8 mouse cellular contexts compared by ENCODE assay signal in the genomic region with DNA sequence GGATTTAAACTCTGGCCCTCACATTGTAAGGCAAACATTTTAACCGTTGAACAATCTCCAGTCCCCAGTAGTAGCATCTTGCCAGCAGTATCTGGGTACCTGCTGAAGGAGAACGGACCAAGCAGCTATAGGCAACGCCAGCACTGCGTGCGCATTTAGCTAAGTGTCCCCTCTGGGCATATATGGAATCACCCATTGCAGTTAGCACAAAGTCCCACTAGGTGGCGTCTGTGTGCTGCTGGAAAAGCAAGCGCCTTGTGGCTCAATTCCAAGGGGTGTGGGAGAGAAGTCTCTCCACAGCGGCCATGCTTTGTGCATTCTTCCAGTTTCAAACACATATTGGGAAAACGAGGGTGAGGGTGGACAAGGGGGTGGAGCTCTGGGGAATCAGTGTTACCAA. TPM values are rescaled to one million over a fixed set of nuclear protein-coding genes. Genes with fewer than 3 reads are reported as not detected.
DNase-seq lines count a peak whose midpoint lies in the region; ATAC-seq and TF ChIP-seq lines count a peak whose summit lies in the region.

No protein-coding gene starts in this region.

- no peak for ATAC-seq in heart, embryonic 11.5 days (replicated peaks; ENCODE audit: insufficient number of reproducible peaks, low FRiP score, low TSS enrichment)
- peak; percentile 31 for ATAC-seq in hindbrain, embryonic 16.5 days
- ATAC-seq in midbrain, embryonic 13.5 days, result peak; percentile 43; the same call in 1 of the 2 replicates

- peak; percentile 66 to 74 for DNase-seq in heart, adult 2 months
- DNase-seq in cerebellum, adult 9-10 months, result peak; percentile 96
- DNase-seq in frontal cortex, postnatal 10 days (ENCODE audit: low spot score in 2 of 2), result peak; percentile 73 to 87
- peak; percentile 78 to 83 for DNase-seq in left cerebral cortex, adult 8-10 months (ENCODE audit: low spot score in 2 of 2)
- DNase-seq in spleen, adult 2 months (ENCODE audit: low read depth in 1 of 2, low spot score in 2 of 2), result peak; percentile 31 to 46

- TF ChIP-seq EP300 in heart, adult 2 months (IDR thresholded peaks at IDR 0.05; ENCODE audit: insufficient read depth, low read depth, low read length), result no peak

- no peak overlapping the region for H3K27ac ChIP-seq in heart, adult 2 months
- H3K27ac ChIP-seq in heart, embryonic 11.5 days (ENCODE audit: low read depth, low read length), result no peak overlapping the region
- H3K27ac ChIP-seq in hindbrain, embryonic 16.5 days (ENCODE audit: low read depth, low read length), result no peak overlapping the region
- H3K27ac ChIP-seq in midbrain, embryonic 13.5 days, result no peak overlapping the region
- no peak overlapping the region for H3K27ac ChIP-seq in spleen, adult 2 months (ENCODE audit: insufficient read depth, low read length)

- no peaks in the 10 kb centered on the region for H3K79me2 ChIP-seq in heart, adult 2 months (replicated peaks; ENCODE audit: control insufficient read depth, insufficient read depth, low read length)

- no peak overlapping the region for H3K4me2 ChIP-seq in heart, embryonic 11.5 days
- H3K4me2 ChIP-seq in hindbrain, embryonic 16.5 days (ENCODE audit: low read length), result 0 out of 2 replicates have a peak overlapping the region, but pooled peaks have one; percentile 29
- no peak overlapping the region for H3K4me2 ChIP-seq in midbrain, embryonic 13.5 days (replicated peaks)

- peaks cover 2% of the 10 kb centered on the region for H3K4me1 ChIP-seq in heart, adult 2 months (ENCODE audit: control insufficient read depth, insufficient read depth, low read length)
- peaks cover 19% of the 10 kb centered on the region; the same call in 1 of the 2 replicates for H3K4me1 ChIP-seq in heart, embryonic 11.5 days (ENCODE audit: control insufficient read depth, insufficient read depth, low read length)
- peaks cover 28% of the 10 kb centered on the region for H3K4me1 ChIP-seq in hindbrain, embryonic 16.5 days (ENCODE audit: control insufficient read depth, insufficient read depth, low read depth, low read length)
- peaks cover 17% of the 10 kb centered on the region for H3K4me1 ChIP-seq in midbrain, embryonic 13.5 days (replicated peaks)
- H3K4me1 ChIP-seq in spleen, adult 2 months (ENCODE audit: control insufficient read depth, insufficient read depth, insufficient read length), result peaks cover 2% of the 10 kb centered on the region; the same call in 1 of the 2 replicates

- H3K36me3 ChIP-seq in heart, adult 2 months (ENCODE audit: control insufficient read depth, insufficient read depth, low read length), result no peaks in the 10 kb centered on the region
- H3K36me3 ChIP-seq in heart, embryonic 11.5 days (ENCODE audit: control insufficient read depth, insufficient read depth, low read length), result no peaks in the 10 kb centered on the region
- H3K36me3 ChIP-seq in hindbrain, embryonic 16.5 days (ENCODE audit: control insufficient read depth, insufficient read depth, low read length), result no peaks in the 10 kb centered on the region
- H3K36me3 ChIP-seq in midbrain, embryonic 13.5 days, result no peaks in the 10 kb centered on the region
- H3K36me3 ChIP-seq in spleen, adult 2 months (ENCODE audit: control insufficient read depth, insufficient read depth, low read length), result no peaks in the 10 kb centered on the region

- no peaks in the 10 kb centered on the region for H3K27me3 ChIP-seq in heart, adult 2 months (ENCODE audit: control insufficient read depth, insufficient read depth, low read length)
- H3K27me3 ChIP-seq in heart, embryonic 11.5 days (ENCODE audit: control insufficient read depth, insufficient read depth, low read length), result peaks cover 17% of the 10 kb centered on the region
- H3K27me3 ChIP-seq in hindbrain, embryonic 16.5 days (replicated peaks; ENCODE audit: control insufficient read depth, insufficient read depth, low read length), result peaks cover 15% of the 10 kb centered on the region
- peaks cover 37% of the 10 kb centered on the region for H3K27me3 ChIP-seq in midbrain, embryonic 13.5 days
- no peaks in the 10 kb centered on the region for H3K27me3 ChIP-seq in spleen, adult 2 months (ENCODE audit: control insufficient read depth, insufficient read depth, low read length)

- intact Hi-C loops in heart, adult 2 months (cut with DNase I), result no loop called here

- no peak overlapping the region for H3K4me3 ChIP-seq in heart, adult 2 months
- H3K4me3 ChIP-seq in heart, embryonic 11.5 days (ENCODE audit: low read depth, low read length), result no peak overlapping the region
- no peak overlapping the region for H3K4me3 ChIP-seq in hindbrain, embryonic 16.5 days (ENCODE audit: low read length)
- H3K4me3 ChIP-seq in midbrain, embryonic 13.5 days (replicated peaks), result no peak overlapping the region
- no peak overlapping the region for H3K4me3 ChIP-seq in spleen, adult 2 months (ENCODE audit: extremely low read depth, insufficient read depth, insufficient read length)

- peak; percentile 93 for TF ChIP-seq CTCF in heart, adult 2 months (IDR thresholded peaks at IDR 0.05)
- TF ChIP-seq CTCF in spleen, adult 2 months (IDR thresholded peaks at IDR 0.05; ENCODE audit: extremely low read depth, insufficient read depth, insufficient read length, insufficient replicate concordance), result peak; percentile 38; the same call in 1 of the 2 replicates

- no peaks in the 10 kb centered on the region for H3K9me3 ChIP-seq in heart, embryonic 11.5 days (replicated peaks; ENCODE audit: control insufficient read depth, low read length)
- H3K9me3 ChIP-seq in hindbrain, embryonic 16.5 days (ENCODE audit: control insufficient read depth, low read length), result no peaks in the 10 kb centered on the region
- H3K9me3 ChIP-seq in midbrain, embryonic 13.5 days, result no peaks in the 10 kb centered on the region

- no peak for TF ChIP-seq POLR2A in heart, adult 2 months (IDR thresholded peaks at IDR 0.05; ENCODE audit: insufficient read depth, low read depth, low read length)
- TF ChIP-seq POLR2A in spleen, adult 2 months (IDR thresholded peaks at IDR 0.05; ENCODE audit: low read depth, low read length), result no peak

- 3% methylated on average over 9 of the region's 9 CpGs for WGBS in heart, adult 2 months
- WGBS in heart, embryonic 11.5 days (ENCODE audit: insufficient replicate concordance), result 2% methylated on average over 9 of the region's 9 CpGs
- 2% methylated on average over 9 of the region's 9 CpGs for WGBS in hindbrain, embryonic 16.5 days
- 3% methylated on average over 9 of the region's 9 CpGs for whole genome bisulfite sequencing in midbrain, embryonic 13.5 days
- 4% methylated on average over 9 of the region's 9 CpGs for WGBS in spleen, adult 2 months

- no peak overlapping the region for H3K9ac ChIP-seq in heart, adult 2 months (ENCODE audit: low read depth, low read length)
- H3K9ac ChIP-seq in heart, embryonic 11.5 days (ENCODE audit: low read depth, low read length), result no peak overlapping the region
- H3K9ac ChIP-seq in hindbrain, embryonic 16.5 days (ENCODE audit: low read depth, low read length), result peak overlapping the region; percentile 24; the same call in 1 of the 2 replicates
- H3K9ac ChIP-seq in midbrain, embryonic 13.5 days (replicated peaks), result no peak overlapping the region

RNA-seq across cellular contexts. Expression of a gene that starts 12.7 kb away (rescaled TPM):
- total RNA-seq in heart, adult 2 months (2021), result 10 to 100 TPM; 12.5 TPM
- polyA plus RNA-seq in heart, adult 2 months (2012; rRNA removed), result 17.4 and 17.9 TPM in 2 replicates
- 14.6 and 16.6 TPM in 2 replicates for polyA plus RNA-seq in heart, embryonic 11.5 days (2014; fragmentation: Nextera tagmentation; extraction: Ambion mirVana)
- 16.8 and 17.0 TPM in 2 replicates for polyA plus RNA-seq in hindbrain, embryonic 16.5 days (2015; fragmentation: Nextera tagmentation; extraction: Ambion mirVana)
- 10 to 100 TPM in 1 of 4 experiments, 1 to 10 TPM in 3; 8.3 to 10.0 (median 9.0) TPM for total RNA-seq in left cerebral cortex, adult 8-10 months (2022)
- polyA plus RNA-seq in midbrain, embryonic 13.5 days (2015; fragmentation: Nextera tagmentation; extraction: Ambion mirVana), result 21.2 and 23.6 TPM in 2 replicates
- polyA plus RNA-seq in spleen, adult 2 months (2012; rRNA removed), result 13.4 and 25.8 TPM in 2 replicates

RNA-seq across cellular contexts. Expression of a gene that starts 14.8 kb away (rescaled TPM):
- under 1 TPM; 0.55 to 0.63 TPM for total RNA-seq in heart, adult 2 months (2021)
- polyA plus RNA-seq in heart, adult 2 months (2012; rRNA removed), result 0.31 and 0.41 TPM in 2 replicates
- not detected in 2 replicates for polyA plus RNA-seq in heart, embryonic 11.5 days (2014; fragmentation: Nextera tagmentation; extraction: Ambion mirVana)
- polyA plus RNA-seq in hindbrain, embryonic 16.5 days (2015; fragmentation: Nextera tagmentation; extraction: Ambion mirVana), result 0.21 and 0.54 TPM in 2 replicates
- total RNA-seq in left cerebral cortex, adult 8-10 months (2022), result under 1 TPM in 3 of 4 experiments, not detected in 1; 0.34 to 0.87 (median 0.48) TPM
- polyA plus RNA-seq in midbrain, embryonic 13.5 days (2015; fragmentation: Nextera tagmentation; extraction: Ambion mirVana), result not detected in 2 replicates
- 0.58 and 0.89 TPM in 2 replicates for polyA plus RNA-seq in spleen, adult 2 months (2012; rRNA removed)

RNA-seq across cellular contexts. Expression of a gene that starts 21.8 kb away (rescaled TPM):
- total RNA-seq in heart, adult 2 months (2021), result under 1 TPM; 0.26 to 0.50 TPM
- polyA plus RNA-seq in heart, adult 2 months (2012; rRNA removed), result 5.3 and 5.6 TPM in 2 replicates
- polyA plus RNA-seq in heart, embryonic 11.5 days (2014; fragmentation: Nextera tagmentation; extraction: Ambion mirVana), result 18.1 and 20.0 TPM in 2 replicates
- polyA plus RNA-seq in hindbrain, embryonic 16.5 days (2015; fragmentation: Nextera tagmentation; extraction: Ambion mirVana), result 14.6 and 14.8 TPM in 2 replicates
- total RNA-seq in left cerebral cortex, adult 8-10 months (2022), result 10 to 100 TPM in 1 of 4 experiments, 1 to 10 TPM in 3; 7.4 to 10.5 (median 8.8) TPM
- polyA plus RNA-seq in midbrain, embryonic 13.5 days (2015; fragmentation: Nextera tagmentation; extraction: Ambion mirVana), result 10.8 and 11.7 TPM in 2 replicates
- 14.7 and 21.1 TPM in 2 replicates for polyA plus RNA-seq in spleen, adult 2 months (2012; rRNA removed)

RNA-seq across cellular contexts. Expression of a gene that starts 26.2 kb away (rescaled TPM):
- total RNA-seq in heart, adult 2 months (2021), result 1 to 10 TPM; 1.1 to 1.3 TPM
- polyA plus RNA-seq in heart, adult 2 months (2012; rRNA removed), result 1.4 and 1.9 TPM in 2 replicates
- 1.4 and 1.5 TPM in 2 replicates for polyA plus RNA-seq in heart, embryonic 11.5 days (2014; fragmentation: Nextera tagmentation; extraction: Ambion mirVana)
- 15.8 and 16.8 TPM in 2 replicates for polyA plus RNA-seq in hindbrain, embryonic 16.5 days (2015; fragmentation: Nextera tagmentation; extraction: Ambion mirVana)
- 10 to 100 TPM; 29.0 to 31.8 (median 31.0) TPM for total RNA-seq in left cerebral cortex, adult 8-10 months (2022)
- 11.4 and 13.0 TPM in 2 replicates for polyA plus RNA-seq in midbrain, embryonic 13.5 days (2015; fragmentation: Nextera tagmentation; extraction: Ambion mirVana)
- 2.7 and 3.2 TPM in 2 replicates for polyA plus RNA-seq in spleen, adult 2 months (2012; rRNA removed)

RNA-seq across cellular contexts. Expression of a gene that starts 27.9 kb away (rescaled TPM):
- 10 to 100 TPM; 24.0 to 29.5 TPM for total RNA-seq in heart, adult 2 months (2021)
- polyA plus RNA-seq in heart, adult 2 months (2012; rRNA removed), result 59.6 and 61.7 TPM in 2 replicates
- 65.5 and 66.1 TPM in 2 replicates for polyA plus RNA-seq in heart, embryonic 11.5 days (2014; fragmentation: Nextera tagmentation; extraction: Ambion mirVana)
- 124 and 131 TPM in 2 replicates for polyA plus RNA-seq in hindbrain, embryonic 16.5 days (2015; fragmentation: Nextera tagmentation; extraction: Ambion mirVana)
- 10 to 100 TPM; 60.6 to 74.5 (median 62.8) TPM for total RNA-seq in left cerebral cortex, adult 8-10 months (2022)
- polyA plus RNA-seq in midbrain, embryonic 13.5 days (2015; fragmentation: Nextera tagmentation; extraction: Ambion mirVana), result 128 and 132 TPM in 2 replicates
- polyA plus RNA-seq in spleen, adult 2 months (2012; rRNA removed), result 86.3 and 144 TPM in 2 replicates

Comparison
In these comparisons a context has a peak if more than half of its experiments do, and no peak if none do; other contexts are left out.
1. DNase-seq: peak in every context shown above with its lines; median percentile 96 in cerebellum, adult 9-10 months; 80 in left cerebral cortex, adult 8-10 months; 80 in frontal cortex, postnatal 10 days; 70 in heart, adult 2 months; 38 in spleen, adult 2 months.